Mouse (Mus musculus) mammary gland, adult 2 months (tissue): ENCODE measurements around the gene Unkl. TPM values are rescaled to one million over a fixed set of nuclear protein-coding genes. Genes with fewer than 3 reads are reported as not detected.

ENCODE experiments used
- polyA plus RNA-seq: library from polyadenylated mRNA; depleted of rRNA; stranded (reverse); fragments of >200 nt; gene quantifications from 2 replicates; pipeline ENCODE4 v1.2.3, GENCODE M21; 2012; ENCODE audit warnings: low replicate concordance; rRNA removed

Gene Unkl
- polyA plus RNA-seq = 16.7 and 34.5 TPM in 2 replicates

GRCm38 (mm10) chr17:25188150-25189031 lies at the start of gene Unkl:
Gene Unkl (plus strand): TSS chr17:25188397.

GRCm38 (mm10) chr17:25162161-25162560 lies 26.0 kb upstream of the Unkl start, which contains the start of gene Ccdc154:
Gene Ccdc154 (plus strand): TSS chr17:25162461.

GRCm38 (mm10) chr17:25175411-25175810 lies 12.8 kb upstream of the Unkl start, which contains the start of gene Gm38655:
Gene Gm38655 (minus strand): TSS chr17:25175471.

GRCm38 (mm10) chr17:25184129-25184691 lies 4.0 kb upstream of the Unkl start, which contains the start of gene BC003965:
Gene BC003965 (plus strand): TSS chr17:25184554.

GRCm38 (mm10) chr17:25239695-25240636 lies 51.8 kb downstream of the Unkl start, which contains the start of the genes Gnptg and Tsr3:
Gene Gnptg (minus strand): TSS chr17:25240124.
Gene Tsr3 (plus strand): TSS chr17:25240170.

GRCm38 (mm10) chr17:25256140-25256754 lies 68.0 kb downstream of the Unkl start, which contains the start of gene Baiap3:
Gene Baiap3 (minus strand): TSS chr17:25256364.

GRCm38 (mm10) chr17:25274571-25275346 lies 86.6 kb downstream of the Unkl start, which contains the start of gene Ube2i:
Gene Ube2i (minus strand): TSS chr17:25274622.

Other genes starting within 250 kb of the Unkl start
- 5.4 and 11.3 TPM in 2 replicates for gene Jpt2, start 227.7 kb upstream of the Unkl start, polyA plus RNA-seq
- gene Cramp1l, start 172.6 kb upstream of the Unkl start, polyA plus RNA-seq = 17.1 and 23.3 TPM in 2 replicates
- gene Ift140, start 172.3 kb upstream of the Unkl start, polyA plus RNA-seq = 14.5 and 16.9 TPM in 2 replicates
- 39.7 and 51.0 TPM in 2 replicates for gene Tmem204, start 104.8 kb upstream of the Unkl start, polyA plus RNA-seq
- 25.0 and 25.6 TPM in 2 replicates for gene Telo2, start 72.4 kb upstream of the Unkl start, polyA plus RNA-seq
- gene Ptx4, start 67.6 kb upstream of the Unkl start, polyA plus RNA-seq = 0.20 TPM in 1 of 2 replicates, not detected in the other
- gene Clcn7, start 55.0 kb upstream of the Unkl start, polyA plus RNA-seq = 37.0 and 43.4 TPM in 2 replicates
- not detected in 2 replicates for gene Ccdc154, start 25.9 kb upstream of the Unkl start, polyA plus RNA-seq
- gene Gm38655, start 12.9 kb upstream of the Unkl start, polyA plus RNA-seq = not detected in 2 replicates
- gene BC003965, start 3.8 kb upstream of the Unkl start, polyA plus RNA-seq = 12.1 and 15.0 TPM in 2 replicates
- 33.3 and 36.1 TPM in 2 replicates for gene Gnptg, start 51.7 kb downstream of the Unkl start, polyA plus RNA-seq
- 19.2 and 25.1 TPM in 2 replicates for gene Tsr3, start 51.8 kb downstream of the Unkl start, polyA plus RNA-seq
- 6.9 and 16.3 TPM in 2 replicates for gene Baiap3, start 68.0 kb downstream of the Unkl start, polyA plus RNA-seq
- gene Ube2i, start 86.2 kb downstream of the Unkl start, polyA plus RNA-seq = 95.6 and 146 TPM in 2 replicates
- 1.1 and 1.4 TPM in 2 replicates for gene Prss34, start 110.0 kb downstream of the Unkl start, polyA plus RNA-seq
- gene Prss28, start 120.2 kb downstream of the Unkl start, polyA plus RNA-seq = not detected in 2 replicates
- not detected in 2 replicates for gene Prss29, start 130.3 kb downstream of the Unkl start, polyA plus RNA-seq
- gene Tpsab1, start 157.2 kb downstream of the Unkl start, polyA plus RNA-seq = 1.5 and 2.0 TPM in 2 replicates
- gene Tpsb2, start 177.9 kb downstream of the Unkl start, polyA plus RNA-seq = 130 and 146 TPM in 2 replicates
- gene Tpsg1, start 180.9 kb downstream of the Unkl start, polyA plus RNA-seq = 4.0 and 4.8 TPM in 2 replicates
- gene Cacna1h, start 245.4 kb downstream of the Unkl start, polyA plus RNA-seq = 3.6 and 3.7 TPM in 2 replicates